Mouse (Mus musculus) adrenal gland, postnatal 25 days (tissue): ENCODE measurements around the gene Fam189b. TPM values are rescaled to one million over a fixed set of nuclear protein-coding genes. Genes with fewer than 3 reads are reported as not detected.
A peak's percentile ranks its signal among the peaks of the same experiment; 100 is the strongest.

ENCODE experiments used
- DNase-seq: peaks from one replicate; pipeline ENCODE4 v3.0.0; 2021; ENCODE audit warnings: mixed read lengths
- microRNA-seq, 2 experiments: library from miRNA; unstranded; fragments of <30 nt; microRNA quantifications; one replicate each; pipeline ENCODE4 v1.2.0; 2021
- total RNA-seq: library from RNA; stranded (reverse); gene quantifications from 2 replicates; pipeline ENCODE4 v1.2.3, GENCODE M21; 2021

Fam189b gene
- total RNA-seq, 1 experiment from 2014 or later, result 23.7 TPM

DNA sequence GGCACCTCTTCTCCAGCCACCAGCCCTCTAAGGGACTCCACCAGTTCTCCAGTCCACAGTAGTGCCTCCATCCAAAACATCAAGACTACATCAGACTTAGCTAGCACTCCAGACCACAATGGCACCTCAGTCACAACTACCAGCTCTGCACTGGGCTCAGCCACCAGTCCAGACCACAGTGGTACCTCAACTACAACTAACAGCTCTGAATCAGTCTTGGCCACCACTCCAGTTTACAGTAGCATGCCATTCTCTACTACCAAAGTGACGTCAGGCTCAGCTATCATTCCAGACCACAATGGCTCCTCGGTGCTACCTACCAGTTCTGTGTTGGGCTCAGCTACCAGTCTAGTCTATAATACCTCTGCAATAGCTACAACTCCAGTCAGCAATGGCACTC is 47.6 kb downstream of the Fam189b start:
- no peak for DNase-seq

DNA sequence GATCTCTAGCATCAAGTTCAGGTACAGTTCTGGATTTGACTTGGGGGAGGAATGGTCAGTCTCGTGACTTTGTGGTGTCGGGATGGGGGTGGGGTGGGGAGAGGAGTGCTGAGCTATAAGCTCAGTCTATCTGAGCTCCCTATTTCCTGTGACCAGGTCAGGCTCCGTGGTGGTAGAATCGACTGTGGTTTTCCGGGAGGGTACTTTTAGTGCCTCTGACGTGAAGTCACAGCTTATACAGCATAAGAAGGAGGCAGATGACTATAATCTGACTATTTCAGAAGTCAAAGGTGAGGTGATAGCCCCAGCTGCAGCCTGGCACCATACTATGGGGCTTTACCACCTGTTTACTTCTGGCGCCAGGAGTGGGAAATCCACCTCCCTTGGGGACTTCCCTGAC is 48.4 kb downstream of the Fam189b start:
- DNase-seq, result no peak

DNA sequence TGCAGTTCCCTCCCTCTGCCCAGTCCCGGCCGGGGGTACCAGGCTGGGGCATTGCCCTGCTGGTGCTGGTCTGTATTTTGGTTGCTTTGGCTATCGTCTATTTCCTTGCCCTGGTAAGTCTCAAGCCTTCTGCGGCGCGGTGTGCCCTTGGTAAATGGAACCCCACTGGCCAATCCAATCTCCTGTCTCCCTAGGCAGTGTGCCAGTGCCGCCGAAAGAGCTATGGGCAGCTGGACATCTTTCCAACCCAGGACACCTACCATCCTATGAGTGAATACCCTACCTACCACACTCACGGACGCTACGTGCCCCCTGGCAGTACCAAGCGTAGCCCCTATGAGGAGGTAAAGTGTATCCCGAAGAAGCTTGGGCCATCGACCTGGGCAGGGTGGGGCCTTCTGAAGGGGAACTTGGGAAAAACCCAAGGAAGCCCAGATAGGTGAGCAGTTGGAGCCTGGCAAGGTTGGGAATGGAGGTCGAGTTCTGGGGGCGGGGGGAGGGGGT is 48.9 kb downstream of the Fam189b start:
- DNase-seq, result no peak

DNA sequence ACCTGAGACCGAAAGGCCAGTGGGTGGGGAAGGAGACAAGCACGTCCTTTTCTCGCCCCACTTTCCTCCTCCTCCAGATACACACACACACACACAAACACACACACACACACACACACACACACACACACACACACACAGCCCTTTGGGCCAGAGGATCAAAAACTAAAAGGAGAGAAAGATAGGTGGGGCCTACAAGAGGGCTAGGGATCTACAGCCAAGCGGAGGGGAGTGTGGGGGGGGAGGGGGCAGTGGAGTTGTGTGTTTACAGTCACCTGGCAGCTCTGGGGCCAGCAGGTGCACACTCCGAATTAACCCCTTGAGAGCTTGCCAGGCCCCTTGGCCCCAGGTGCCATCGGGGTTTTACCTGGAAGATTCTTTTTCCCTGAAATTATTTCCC is 49.7 kb downstream of the Fam189b start:
- DNase-seq, result peak; percentile 0

DNA sequence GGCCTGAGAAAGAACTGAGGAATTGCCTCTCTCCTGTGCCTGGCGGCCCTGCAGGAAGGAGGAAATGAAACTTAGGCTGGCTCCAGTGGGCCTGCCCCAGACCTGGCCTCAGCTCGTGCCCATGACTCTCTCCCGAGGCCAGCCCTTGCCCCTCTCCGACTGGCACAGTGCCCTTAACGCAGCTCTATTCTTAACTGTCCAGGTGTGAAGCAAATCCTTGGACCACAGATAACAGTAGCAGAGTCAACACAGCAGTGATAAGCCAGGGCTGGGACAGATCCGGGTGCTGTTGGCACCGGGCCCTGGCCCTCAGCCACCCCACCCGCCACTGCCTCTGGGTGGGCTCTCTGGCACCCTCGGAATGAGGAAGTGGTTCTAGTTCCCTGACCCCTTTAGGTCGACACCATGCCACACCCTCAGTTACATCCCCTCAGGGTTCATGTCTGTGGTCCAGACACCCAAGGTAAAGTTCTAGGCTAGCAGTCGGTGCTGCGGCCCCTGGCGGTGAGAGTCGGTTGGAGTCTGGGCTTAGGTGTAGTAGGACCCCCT is 50.7 kb downstream of the Fam189b start:
- DNase-seq, result peak; percentile 1

DNA sequence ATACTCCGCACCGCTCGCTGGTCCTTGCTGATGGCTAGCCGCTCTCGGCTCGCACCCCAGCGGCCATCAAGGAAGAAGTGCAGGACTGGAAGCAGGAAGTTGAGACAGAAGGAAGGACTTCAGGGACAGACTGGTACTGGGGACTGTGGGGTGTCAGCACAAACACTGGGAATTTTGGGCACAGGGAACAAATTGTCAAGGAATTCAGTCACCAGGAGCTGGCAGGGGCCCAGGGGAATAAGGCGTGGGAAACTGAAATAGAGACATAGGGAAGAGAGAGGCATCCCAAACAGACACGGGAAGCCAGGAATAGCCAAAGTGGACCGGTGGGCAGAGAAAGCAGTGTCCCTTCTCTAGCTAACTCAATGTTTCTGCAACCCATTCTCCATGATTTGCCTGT is 53.6 kb downstream of the Fam189b start:
- no peak for DNase-seq

DNA sequence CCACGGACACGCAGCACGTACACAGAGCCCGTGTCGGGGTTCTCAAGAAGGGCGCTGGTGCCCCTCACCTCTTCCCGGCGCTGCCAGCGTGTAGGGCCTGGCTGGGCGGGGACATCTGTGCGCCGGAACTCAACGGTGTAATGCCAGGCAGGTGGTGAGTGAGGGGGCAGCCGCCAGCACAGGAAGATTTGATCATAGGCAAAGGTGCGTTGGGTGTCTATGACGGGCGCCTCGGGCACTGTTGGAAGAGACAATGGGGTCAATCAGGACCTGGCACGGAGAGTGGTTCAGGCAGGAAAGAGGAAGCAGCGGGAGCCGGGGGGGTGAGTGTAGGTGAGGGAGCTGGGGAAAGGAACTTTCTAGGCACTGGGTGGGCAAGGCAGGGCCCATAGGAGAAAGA is 54.7 kb downstream of the Fam189b start:
- no peak for DNase-seq

DNA sequence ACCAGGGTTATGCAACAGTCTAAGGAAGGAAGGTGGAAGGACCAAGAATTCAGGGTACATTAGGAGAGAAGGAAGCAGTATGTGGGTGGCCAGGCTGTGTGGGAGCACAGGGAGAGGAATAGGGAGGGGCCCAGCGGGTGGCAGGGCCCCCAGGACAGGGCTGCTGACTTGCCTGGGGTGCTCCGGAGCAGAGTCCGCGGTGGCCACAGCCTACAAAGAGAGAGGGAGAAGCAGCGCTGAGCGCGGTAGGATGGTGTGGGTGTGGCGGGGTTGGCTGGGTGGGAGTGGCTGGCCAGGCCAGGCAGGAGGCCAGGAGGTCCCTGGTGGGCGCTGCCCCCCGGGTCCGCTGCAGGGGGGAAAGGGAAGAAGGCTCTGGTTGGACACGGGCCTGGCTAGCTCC is 55.6 kb downstream of the Fam189b start:
- no peak for DNase-seq

Small RNAs within 50 kb of the gene (microRNA-seq; reads per million reads assigned to microRNA genes)
- gene Mir92b, result 21.3 to 26.7 reads per million in 2 experiments

Other genes with a start within 250 kb of the Fam189b start
- 59.8 and 60.5 TPM in 2 replicates for gene Ash1l, start 232.5 kb upstream of the Fam189b start, total RNA-seq
- gene Dap3, start 232.0 kb upstream of the Fam189b start, total RNA-seq, result 119 and 141 TPM in 2 replicates
- 21.6 and 30.2 TPM in 2 replicates for gene Rusc1, start 89.8 kb upstream of the Fam189b start, total RNA-seq
- 0.39 TPM in 1 of 2 replicates, not detected in the other for gene Gm43738, start 82.0 kb upstream of the Fam189b start, total RNA-seq
- gene Fdps, start 81.2 kb upstream of the Fam189b start, total RNA-seq, result 830 and 852 TPM in 2 replicates
- 1.6 TPM in 1 of 2 replicates, not detected in the other for gene Pklr, start 47.0 kb upstream of the Fam189b start, total RNA-seq
- gene Hcn3, start 22.9 kb upstream of the Fam189b start, total RNA-seq, result 9.3 and 17.7 TPM in 2 replicates
- gene Clk2, start 18.3 kb upstream of the Fam189b start, total RNA-seq, result 98.4 and 103 TPM in 2 replicates
- 98.4 and 112 TPM in 2 replicates for gene Scamp3, start 5.7 kb upstream of the Fam189b start, total RNA-seq
- gene Gba, start 19.8 kb downstream of the Fam189b start, total RNA-seq, result 72.4 and 79.0 TPM in 2 replicates
- 6.1 and 8.7 TPM in 2 replicates for gene Thbs3, start 32.0 kb downstream of the Fam189b start, total RNA-seq
- 143 and 154 TPM in 2 replicates for gene Mtx1, start 43.9 kb downstream of the Fam189b start, total RNA-seq
- gene Muc1, start 45.9 kb downstream of the Fam189b start, total RNA-seq, result not detected in 2 replicates
- 126 and 127 TPM in 2 replicates for gene Krtcap2, start 62.8 kb downstream of the Fam189b start, total RNA-seq
- 2.6 and 3.2 TPM in 2 replicates for gene Trim46, start 63.2 kb downstream of the Fam189b start, total RNA-seq
- gene Dpm3, start 76.2 kb downstream of the Fam189b start, total RNA-seq, result 106 and 137 TPM in 2 replicates
- gene Slc50a1, start 87.4 kb downstream of the Fam189b start, total RNA-seq, result 44.7 and 51.4 TPM in 2 replicates
- 11.6 and 17.2 TPM in 2 replicates for gene Efna1, start 98.0 kb downstream of the Fam189b start, total RNA-seq
- 0.27 TPM in 1 of 2 replicates, not detected in the other for gene Efna3, start 139.8 kb downstream of the Fam189b start, total RNA-seq
- 1.7 TPM in 1 of 2 replicates, not detected in the other for gene Efna4, start 154.9 kb downstream of the Fam189b start, total RNA-seq
- gene Adam15, start 166.9 kb downstream of the Fam189b start, total RNA-seq, result 50.4 and 65.1 TPM in 2 replicates
- 0.38 and 0.76 TPM in 2 replicates for gene Dcst2, start 178.8 kb downstream of the Fam189b start, total RNA-seq
- 0.55 TPM in 1 of 2 replicates, not detected in the other for gene Dcst1, start 182.1 kb downstream of the Fam189b start, total RNA-seq
- gene Zbtb7b, start 211.6 kb downstream of the Fam189b start, total RNA-seq, result 98.2 and 110 TPM in 2 replicates
- 3.1 TPM in 1 of 2 replicates, not detected in the other for gene Lenep, start 219.7 kb downstream of the Fam189b start, total RNA-seq
- gene Flad1, start 228.7 kb downstream of the Fam189b start, total RNA-seq, result 34.7 and 35.4 TPM in 2 replicates
- gene Cks1b, start 235.2 kb downstream of the Fam189b start, total RNA-seq, result 24.8 and 26.2 TPM in 2 replicates
- gene Shc1, start 235.3 kb downstream of the Fam189b start, total RNA-seq, result 74.4 and 101 TPM in 2 replicates
- gene Pygo2, start 247.1 kb downstream of the Fam189b start, total RNA-seq, result 38.6 and 46.8 TPM in 2 replicates